Mouse (Mus musculus): ENCODE measurements around the gene Ampd2. TPM values are rescaled to one million over a fixed set of nuclear protein-coding genes. Genes with fewer than 3 reads are reported as not detected.

Gene Ampd2
- total and polyA plus RNA-seq, 3 experiments = 28.3 to 85.9 (median 55.8) TPM

DNA sequence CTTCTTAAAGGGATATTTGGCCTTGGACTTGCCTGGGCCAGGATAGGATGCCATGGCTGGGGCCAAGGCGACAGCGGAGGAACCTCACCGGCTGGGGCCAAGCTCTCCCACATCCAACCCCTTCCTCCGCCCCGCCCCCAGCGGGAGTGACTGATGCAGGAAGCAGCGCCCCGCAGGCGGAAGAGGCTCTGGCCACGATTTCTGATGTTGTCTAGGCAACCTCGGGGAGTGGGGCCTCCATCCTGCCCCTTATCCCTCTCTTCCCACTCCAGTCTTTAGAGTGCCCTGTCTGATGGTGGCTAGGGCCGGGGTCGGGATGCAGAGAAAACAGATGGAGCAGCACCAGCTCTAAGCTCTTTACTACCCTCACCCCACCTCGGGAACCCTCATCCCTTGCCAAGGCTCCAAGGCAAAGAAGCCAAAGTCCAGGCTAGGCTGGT lies 1.1 kb downstream of the Ampd2 start:
- in situ Hi-C loops (cut with MboI; ENCODE audit: low pct_ligation_motif_present, low pct_unique_long_range_greater_than_20kb, low sequenced_read_pairs) = no loop called here
- peak overlapping the region; percentile 22; the same call in 1 of the 2 replicates for H3K27ac ChIP-seq (ENCODE audit: insufficient read depth, low read depth)
- H3K4me1 ChIP-seq (ENCODE audit: control insufficient read depth in 1 of 2, insufficient read depth in 2 of 2) = peaks cover 27 to 57% of the 10 kb centered on the region in 2 experiments

GRCm38 (mm10) chr3:108084767-108085270 lies 1.6 kb downstream of the Ampd2 start:
- H3K27ac ChIP-seq (ENCODE audit: insufficient read depth, low read depth) = peak overlapping the region; percentile 22; the same call in 1 of the 2 replicates

More for the DNA sequence above, 1.1 kb downstream of the Ampd2 start:
- TF ChIP-seq CHD1 (IDR thresholded peaks at IDR 0.05; ENCODE audit: low read depth, low read length) (no peak), MYC (IDR thresholded peaks at IDR 0.05; ENCODE audit: low read depth, low read length) (no peak; the same call in 1 of the 2 replicates), ZNF384 (IDR thresholded peaks at IDR 0.05; ENCODE audit: low read depth, low read length) (no peak), MEF2A (IDR thresholded peaks at IDR 0.05; ENCODE audit: borderline replicate concordance, low read depth, low read length) (no peak; the same call in 1 of the 2 replicates), IRF4 (IDR thresholded peaks at IDR 0.05; ENCODE audit: low read depth, low read length) (peak; percentile 63; the same call in 1 of the 2 replicates), GABPA (IDR thresholded peaks at IDR 0.05; ENCODE audit: insufficient replicate concordance, low read depth, low read length) (no peak), ELF1 (IDR thresholded peaks at IDR 0.05; ENCODE audit: low read depth, low read length) (peak; percentile 91), EP300 (IDR thresholded peaks at IDR 0.05; ENCODE audit: low read length) (no peak), JUN (IDR thresholded peaks at IDR 0.05; ENCODE audit: insufficient read depth, low read depth, low read length) (no peak), ZKSCAN1 (IDR thresholded peaks at IDR 0.05; ENCODE audit: borderline replicate concordance, low read depth, low read length) (no peak), ZC3H11A (IDR thresholded peaks at IDR 0.05; ENCODE audit: low read depth, low read length) (no peak), MXI1 (IDR thresholded peaks at IDR 0.05; ENCODE audit: low read depth, low read length) (peak; percentile 89), KAT2A (IDR thresholded peaks at IDR 0.05; ENCODE audit: insufficient replicate concordance, low read length) (0 out of 2 replicates have a peak, but pooled peaks have one; percentile 43), E2F4 (IDR thresholded peaks at IDR 0.05; ENCODE audit: insufficient replicate concordance, low read depth, low read length) (no peak), ETS1 (conservative IDR thresholded peaks at IDR 0.05; ENCODE audit: low read depth, low read length) (no peak), MAZ (IDR thresholded peaks at IDR 0.05; ENCODE audit: low read depth, low read length) (peak; percentile 90), BHLHE40 (IDR thresholded peaks at IDR 0.05; ENCODE audit: low read depth, low read length) (peak; percentile 36; the same call in 1 of the 2 replicates), CHD2 (IDR thresholded peaks at IDR 0.05; ENCODE audit: low read length) (0 out of 2 replicates have a peak, but pooled peaks have one; percentile 65), SMC3 (IDR thresholded peaks at IDR 0.05; ENCODE audit: low read depth, low read length) (no peak), TCF12 (IDR thresholded peaks at IDR 0.05; ENCODE audit: low read depth, low read length) (peak; percentile 64), JUND (conservative IDR thresholded peaks at IDR 0.05; ENCODE audit: low read depth, low read length) (no peak), ZMIZ1 (IDR thresholded peaks at IDR 0.05; ENCODE audit: low read depth, low read length) (peak; percentile 59; the same call in 1 of the 2 replicates), CTCF (conservative IDR thresholded peaks at IDR 0.05 in 1 of 2, IDR thresholded peaks at IDR 0.05 in 1 of 2; ENCODE audit: low read depth in 2 of 2, low read length in 2 of 2) (no peak), POLR2AphosphoS2 (IDR thresholded peaks at IDR 0.05; ENCODE audit: low read depth, low read length) (no peak), NELFE (IDR thresholded peaks at IDR 0.05; ENCODE audit: low read depth, low read length) (0 out of 2 replicates have a peak, but pooled peaks have one; percentile 50), PAX5 (IDR thresholded peaks at IDR 0.05; ENCODE audit: low read length) (no peak), RAD21 (IDR thresholded peaks at IDR 0.05; ENCODE audit: low read depth, low read length) (no peak), HCFC1 (IDR thresholded peaks at IDR 0.05; ENCODE audit: low read depth, low read length) (peak; percentile 69), RCOR1 (conservative IDR thresholded peaks at IDR 0.05; ENCODE audit: low read depth, low read length) (no peak), MAFK (IDR thresholded peaks at IDR 0.05; ENCODE audit: insufficient replicate concordance, low read length) (no peak), UBTF (IDR thresholded peaks at IDR 0.05; ENCODE audit: low read depth, low read length) (no peak), USF1 (IDR thresholded peaks at IDR 0.05; ENCODE audit: low read depth, low read length) (no peak), USF2 (conservative IDR thresholded peaks at IDR 0.05; ENCODE audit: low read depth, low read length) (no peak), POLR2A (IDR thresholded peaks at IDR 0.05; ENCODE audit: low read depth, low read length) (peak; percentile 58), SIN3A (IDR thresholded peaks at IDR 0.05; ENCODE audit: low read length) (peak; percentile 69), NRF1 (IDR thresholded peaks at IDR 0.05; ENCODE audit: low read depth, low read length) (0 out of 2 replicates have a peak, but pooled peaks have one; percentile 13), TBP (conservative IDR thresholded peaks at IDR 0.05; ENCODE audit: low read depth, low read length) (no peak), MAX (IDR thresholded peaks at IDR 0.05; ENCODE audit: low read length) (0 out of 2 replicates have a peak, but pooled peaks have one; percentile 39)
- dilution Hi-C loops (cut with MboI; ENCODE audit: extremely low pct_ligation_motif_present, extremely low pct_unique_long_range_greater_than_20kb, low sequenced_read_pairs) = no loop called here
- peak overlapping the region; percentile 73 to 92 (median 91) for H3K4me3 ChIP-seq (replicated peaks in 1 of 3; ENCODE audit: low read depth in 2 of 3, low read length in 2 of 3, poor library complexity in 1 of 3)
- peak; percentile 92 for DNase-seq (ENCODE audit: extremely low read depth)
- no peaks in the 10 kb centered on the region for H3K9me3 ChIP-seq (replicated peaks; ENCODE audit: low read length)
- H3K36me3 ChIP-seq (replicated peaks in 1 of 2; ENCODE audit: control insufficient read depth in 1 of 2, insufficient read depth in 1 of 2, low read length in 1 of 2) = peaks cover 7 to 46% of the 10 kb centered on the region in 2 experiments
- H3K27me3 ChIP-seq (replicated peaks) = no peaks in the 10 kb centered on the region
- H3K79me2 ChIP-seq (replicated peaks; ENCODE audit: control insufficient read depth, extremely low read depth, insufficient read depth, poor library complexity, severe bottlenecking) = peaks cover 50% of the 10 kb centered on the region
- peak overlapping the region; percentile 55 for H3K9ac ChIP-seq (ENCODE audit: insufficient read depth, low read depth)
- H3K4me2 ChIP-seq (ENCODE audit: insufficient read depth, low read depth, poor library complexity, severe bottlenecking) = peak overlapping the region; percentile 79

More at GRCm38 (mm10) chr3:108084767-108085270, 1.6 kb downstream of the Ampd2 start:
- no peak for DNase-seq (ENCODE audit: extremely low read depth)
- in situ Hi-C loops (cut with MboI; ENCODE audit: low pct_ligation_motif_present, low pct_unique_long_range_greater_than_20kb, low sequenced_read_pairs) = loop anchor here (5.0 kb wide), 1 partner anchor 62 kb away; the partner anchor contains the start of gene Gnai3
- peaks cover 27 to 53% of the 10 kb centered on the region in 2 experiments for H3K4me1 ChIP-seq (ENCODE audit: control insufficient read depth in 1 of 2, insufficient read depth in 2 of 2)
- H3K79me2 ChIP-seq (replicated peaks; ENCODE audit: control insufficient read depth, extremely low read depth, insufficient read depth, poor library complexity, severe bottlenecking) = peaks cover 50% of the 10 kb centered on the region
- peaks cover 12 to 51% of the 10 kb centered on the region in 2 experiments for H3K36me3 ChIP-seq (replicated peaks in 1 of 2; ENCODE audit: control insufficient read depth in 1 of 2, insufficient read depth in 1 of 2, low read length in 1 of 2)
- no peaks in the 10 kb centered on the region for H3K27me3 ChIP-seq (replicated peaks)
- H3K9me3 ChIP-seq (replicated peaks; ENCODE audit: low read length) = no peaks in the 10 kb centered on the region
- peak overlapping the region; percentile 55 for H3K9ac ChIP-seq (ENCODE audit: insufficient read depth, low read depth)
- H3K4me2 ChIP-seq (ENCODE audit: insufficient read depth, low read depth, poor library complexity, severe bottlenecking) = peak overlapping the region; percentile 79
- peak overlapping the region; percentile 73 to 92 (median 91) for H3K4me3 ChIP-seq (replicated peaks in 1 of 3; ENCODE audit: low read depth in 2 of 3, low read length in 2 of 3, poor library complexity in 1 of 3)
- dilution Hi-C loops (cut with MboI; ENCODE audit: extremely low pct_ligation_motif_present, extremely low pct_unique_long_range_greater_than_20kb, low sequenced_read_pairs) = no loop called here
- TF ChIP-seq MAFK (IDR thresholded peaks at IDR 0.05; ENCODE audit: insufficient replicate concordance, low read length) (no peak), RAD21 (IDR thresholded peaks at IDR 0.05; ENCODE audit: low read depth, low read length) (no peak), NRF1 (IDR thresholded peaks at IDR 0.05; ENCODE audit: low read depth, low read length) (no peak), PAX5 (IDR thresholded peaks at IDR 0.05; ENCODE audit: low read length) (no peak), ZC3H11A (IDR thresholded peaks at IDR 0.05; ENCODE audit: low read depth, low read length) (no peak), POLR2AphosphoS2 (IDR thresholded peaks at IDR 0.05; ENCODE audit: low read depth, low read length) (no peak), SIN3A (IDR thresholded peaks at IDR 0.05; ENCODE audit: low read length) (no peak)

Measured in CH12.LX (cell line).